Mouse (Mus musculus): ENCODE data around the gene Mug1. TPM values are rescaled to one million over a fixed set of nuclear protein-coding genes. Genes with fewer than 3 reads are reported as not detected.
"Not testable (repeated sequence)": the region's sequence is repeated elsewhere in the genome, so short reads cannot be mapped to it uniquely, and the experiment has no call there.

The Mug1 gene
- not detected in 2 replicates for polyA plus RNA-seq (2016; fragmentation: Nextera tagmentation; extraction: Ambion mirVana)

GRCm38 (mm10) chr6:121838271-121838670, at the start of gene Mug1:
Mug1 (plus strand) TSS chr6:121838541.
- not testable (repeated sequence) for ATAC-seq (ENCODE audit: low FRiP score, low read depth); H3K27me3 ChIP-seq; H3K4me1 ChIP-seq; H3K4me2 ChIP-seq (replicated peaks); H3K9ac ChIP-seq (replicated peaks); H3K4me3 ChIP-seq; H3K27ac ChIP-seq (replicated peaks); H3K36me3 ChIP-seq
- peaks cover 11% of the 10 kb centered on the region; the same call in 1 of the 2 replicates for H3K9me3 ChIP-seq
- 85% methylated on average over 4 of the region's 4 CpGs for WGBS

- Histone ChIP-seq H3K36me3 (no peaks in the 10 kb centered on the region), H3K27ac (replicated peaks) (no peak overlapping the region), H3K4me3 (no peak overlapping the region), H3K27me3 (no peaks in the 10 kb centered on the region), H3K4me2 (replicated peaks) (no peak overlapping the region), H3K9me3 (0 out of 2 replicates have a peak, but pooled peaks cover 9% of the 10 kb centered on the region), H3K9ac (replicated peaks) (no peak overlapping the region), H3K4me1 (no peaks in the 10 kb centered on the region)
- WGBS = 80% methylated on average over 4 of the region's 4 CpGs
- no peak for ATAC-seq (ENCODE audit: low FRiP score, low read depth)
Measured at GRCm38 (mm10) chr6:121828034-121828433, 10.3 kb upstream of the Mug1 start.

GRCm38 (mm10) chr6:121836361-121836760, 2.0 kb upstream of the Mug1 start:
- no peaks in the 10 kb centered on the region for H3K27me3 ChIP-seq
- ATAC-seq (ENCODE audit: low FRiP score, low read depth) = no peak
- H3K9ac ChIP-seq (replicated peaks) = no peak overlapping the region
- H3K4me2 ChIP-seq (replicated peaks) = no peak overlapping the region
- H3K4me1 ChIP-seq = no peaks in the 10 kb centered on the region
- 88% methylated on average over 1 of the region's 1 CpGs for WGBS
- H3K9me3 ChIP-seq = peaks cover 11% of the 10 kb centered on the region; the same call in 1 of the 2 replicates
- no peaks in the 10 kb centered on the region for H3K36me3 ChIP-seq
- H3K4me3 ChIP-seq = no peak overlapping the region
- no peak overlapping the region for H3K27ac ChIP-seq (replicated peaks)

GRCm38 (mm10) chr6:121848378-121848777, 10.0 kb downstream of the Mug1 start:
- Histone ChIP-seq H3K4me3 (no peak overlapping the region), H3K27me3 (no peaks in the 10 kb centered on the region), H3K9me3 (0 out of 2 replicates have a peak, but pooled peaks cover 2% of the 10 kb centered on the region), H3K36me3 (no peaks in the 10 kb centered on the region), H3K4me2 (replicated peaks) (no peak overlapping the region), H3K27ac (replicated peaks) (no peak overlapping the region), H3K9ac (replicated peaks) (no peak overlapping the region), H3K4me1 (no peaks in the 10 kb centered on the region)
- no peak for ATAC-seq (ENCODE audit: low FRiP score, low read depth)
- WGBS = 42% methylated on average over 1 of the region's 1 CpGs

Other genes starting within 250 kb of the Mug1 start
- 8.7 and 8.9 TPM in 2 replicates for gene A2m, start 203.2 kb upstream of the Mug1 start, polyA plus RNA-seq (2016; fragmentation: Nextera tagmentation; extraction: Ambion mirVana)
- not detected in 2 replicates for gene Gm7298, start 105.6 kb upstream of the Mug1 start, polyA plus RNA-seq (2016; fragmentation: Nextera tagmentation; extraction: Ambion mirVana)
- gene Mug2, start 168.2 kb downstream of the Mug1 start, polyA plus RNA-seq (2016; fragmentation: Nextera tagmentation; extraction: Ambion mirVana) = not detected in 2 replicates

Measured in midbrain, embryonic 12.5 days (tissue).